Mouse (Mus musculus) thymus, postnatal 4 days (tissue): ENCODE data around the gene Utrn.

ENCODE experiments used
- DNase-seq: peaks from one replicate; pipeline ENCODE4 v3.0.0; 2021

Utrn gene

DNA sequence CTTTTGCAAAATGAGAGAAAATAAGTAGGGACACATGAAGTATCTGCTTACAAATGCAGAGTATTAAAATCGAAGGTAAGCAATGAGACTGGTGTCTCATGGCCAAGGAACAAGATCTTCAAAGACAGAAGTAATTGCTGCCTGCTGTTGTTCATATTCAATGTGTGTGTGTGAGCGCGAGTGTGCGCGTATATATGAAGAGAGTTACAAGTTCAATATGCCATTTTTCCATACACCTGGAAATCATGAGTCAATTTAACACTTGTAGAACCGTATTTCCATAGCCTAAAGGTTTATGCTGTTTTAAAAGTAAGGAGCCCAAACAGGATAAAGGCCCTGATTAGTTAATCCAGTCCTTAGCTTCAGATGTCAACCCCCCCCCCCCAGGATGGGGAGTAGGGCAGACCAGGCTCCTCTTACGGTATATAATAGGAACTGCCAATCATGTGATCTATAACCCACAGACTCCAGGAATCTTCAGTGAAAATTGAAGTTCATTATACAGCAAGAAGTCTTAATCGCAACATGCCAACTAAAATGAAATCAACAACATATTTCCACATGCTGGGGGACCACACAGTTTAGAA, 293.2 kb downstream of the Utrn start:
- DNase-seq = no peak

DNA sequence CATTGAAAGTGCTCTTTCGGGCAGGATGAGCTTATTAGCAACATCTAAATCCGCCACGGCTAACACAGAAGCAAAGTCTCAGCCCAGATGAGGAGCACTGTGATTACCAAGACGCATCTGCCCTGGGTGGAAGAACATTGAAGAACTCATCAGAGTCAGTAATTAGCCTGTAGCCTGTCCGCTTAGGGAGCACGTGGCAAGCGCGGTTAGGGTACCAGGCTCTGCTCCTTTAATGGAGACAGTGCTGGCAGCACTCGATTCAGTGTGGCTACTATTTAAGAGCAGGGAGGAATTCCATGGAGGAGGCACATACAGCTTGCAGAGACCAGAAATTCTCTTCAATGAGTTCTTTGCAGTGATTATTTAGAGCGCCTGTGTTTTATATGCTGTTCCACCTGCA, 294.4 kb downstream of the Utrn start:
- DNase-seq = no peak

- no peak for DNase-seq
Measured at GRCm38 (mm10) chr10:12573601-12574000, 295.6 kb downstream of the Utrn start.

DNA sequence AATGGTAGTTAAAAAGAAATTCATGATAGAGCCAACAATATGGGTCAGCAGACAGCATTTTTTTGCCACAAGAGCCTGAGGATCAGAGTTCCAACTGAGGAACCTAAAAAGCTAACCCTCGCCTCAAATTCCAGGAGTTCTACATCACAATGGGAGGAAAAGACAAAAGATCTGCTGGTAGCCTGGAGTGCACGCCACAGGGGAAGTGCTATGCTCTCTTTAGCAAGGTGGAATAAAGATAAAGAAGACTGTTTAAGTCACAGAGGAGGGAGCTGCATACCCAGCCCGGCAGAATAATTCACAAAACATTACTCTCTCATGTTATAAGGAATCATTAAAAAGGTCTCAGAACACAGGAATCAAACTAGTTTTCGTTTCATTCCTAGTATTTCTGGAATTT, 296.4 kb downstream of the Utrn start:
- no peak for DNase-seq

DNA sequence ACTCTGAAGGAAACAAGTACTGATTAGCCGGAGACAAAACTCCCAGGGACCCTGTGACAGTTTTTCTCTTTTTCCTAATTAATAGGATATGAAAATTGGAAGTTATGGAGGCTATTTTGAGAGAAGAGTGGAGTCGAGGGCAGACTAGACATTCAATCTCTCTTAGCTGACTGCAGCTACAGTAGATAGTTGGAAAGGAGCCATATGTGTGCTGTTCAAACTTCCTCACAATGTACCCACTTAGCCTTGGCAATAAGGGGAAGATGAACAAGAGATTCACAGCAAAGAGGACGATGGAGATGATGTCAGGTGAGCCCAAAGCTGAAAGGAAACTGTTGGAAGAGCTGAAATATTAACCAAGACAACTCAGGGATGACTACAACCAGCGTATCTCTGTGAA, 304.7 kb downstream of the Utrn start:
- no peak for DNase-seq

DNA sequence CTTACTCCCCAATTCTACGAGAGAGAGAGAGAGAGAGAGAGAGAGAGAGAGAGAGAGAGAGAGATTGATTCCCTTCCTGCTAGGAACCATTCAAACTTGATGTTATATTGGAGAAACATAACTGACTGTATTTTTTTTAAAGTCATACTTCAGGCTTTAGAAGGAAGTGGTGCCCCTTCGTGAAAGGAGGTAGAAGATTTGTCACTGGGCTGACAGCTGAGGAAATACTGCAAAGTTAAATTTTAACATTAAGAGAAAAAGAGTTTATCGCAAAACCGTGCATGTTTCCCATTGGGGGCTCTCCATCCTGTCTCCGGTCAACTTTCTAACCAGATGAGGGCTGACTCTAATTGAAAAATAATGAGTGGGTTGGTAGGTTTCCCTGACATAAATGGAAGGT, 310.4 kb downstream of the Utrn start:
- no peak for DNase-seq

DNA sequence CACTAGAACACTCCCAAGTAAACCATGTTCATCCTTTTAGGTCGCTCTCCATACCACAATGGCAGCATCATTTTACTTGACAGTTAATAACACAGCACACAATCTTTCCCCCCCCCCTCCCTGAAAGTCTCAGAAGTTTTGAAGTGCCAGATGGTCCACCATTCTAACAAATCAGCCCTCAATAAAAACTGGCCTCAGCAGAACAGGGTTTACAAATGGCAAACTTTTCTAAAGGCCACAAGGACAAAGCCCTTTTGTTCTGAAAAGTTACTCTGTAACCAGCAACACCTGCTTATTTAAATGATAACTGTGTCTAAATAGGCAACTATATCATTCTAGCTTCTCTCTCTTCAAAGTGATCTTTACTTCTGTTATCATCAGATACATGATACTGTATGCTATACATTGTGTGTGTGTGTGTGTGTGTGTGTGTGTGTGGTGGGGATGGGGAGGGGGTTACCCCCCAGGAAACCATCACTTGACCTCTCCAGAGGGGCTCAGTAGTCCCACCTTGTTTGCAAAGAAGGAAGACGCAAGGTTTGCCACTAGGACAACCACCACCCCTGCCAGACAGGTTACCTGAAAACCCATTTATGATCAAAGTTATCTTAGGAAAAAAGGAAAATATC, 315.0 kb downstream of the Utrn start:
- no peak for DNase-seq

GRCm38 (mm10) chr10:12552890-12553278, 316.3 kb downstream of the Utrn start:
- DNase-seq = no peak

GRCm38 (mm10) chr10:12552196-12552889, 316.8 kb downstream of the Utrn start:
- no peak for DNase-seq

DNA sequence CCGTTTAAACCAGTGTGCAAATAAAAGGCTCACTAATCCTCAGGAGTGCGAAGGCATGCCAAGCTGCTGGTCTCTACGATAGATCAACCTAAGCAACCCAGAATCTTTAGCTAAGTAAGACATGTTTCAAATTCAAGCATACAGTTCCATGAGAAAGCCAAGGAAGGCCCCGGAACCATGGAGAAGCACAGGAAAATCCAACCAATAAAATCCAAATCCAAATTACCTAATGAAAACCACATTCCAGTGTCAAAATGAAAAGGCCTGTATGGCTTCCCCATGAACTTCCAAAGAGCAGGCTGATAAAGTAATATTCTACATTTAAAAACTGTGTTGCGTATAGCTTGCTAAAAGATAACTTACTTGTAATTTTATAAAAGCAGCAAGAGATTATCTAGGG, 317.4 kb downstream of the Utrn start:
- DNase-seq = no peak

DNA sequence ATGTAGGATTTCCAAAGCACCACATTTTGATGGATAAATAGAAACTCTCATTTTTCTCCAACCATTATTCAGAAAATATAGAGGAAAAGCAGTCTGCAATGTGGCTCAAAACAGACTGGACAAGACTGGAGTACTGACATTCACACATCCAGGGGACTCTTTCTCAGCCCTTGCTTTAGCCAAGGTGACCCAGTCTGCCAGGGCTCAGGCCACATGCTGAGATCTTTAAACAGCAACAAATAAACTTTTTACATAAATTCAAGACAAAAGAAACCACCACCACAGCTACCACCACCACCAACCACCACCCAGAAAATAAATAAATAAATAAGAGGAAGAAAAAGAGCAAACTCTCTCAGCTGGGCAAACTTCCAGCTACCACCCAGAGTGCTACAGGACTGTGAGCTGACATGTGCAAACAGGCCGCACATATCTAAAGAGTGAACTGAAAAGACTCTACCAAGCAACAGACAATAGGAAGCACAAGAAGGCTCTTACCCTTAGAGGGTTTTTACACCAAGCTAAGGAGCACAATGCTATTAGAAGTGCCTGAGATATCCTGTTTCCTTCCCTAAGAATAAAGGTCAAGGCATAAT, 319.1 kb downstream of the Utrn start:
- DNase-seq = no peak

DNA sequence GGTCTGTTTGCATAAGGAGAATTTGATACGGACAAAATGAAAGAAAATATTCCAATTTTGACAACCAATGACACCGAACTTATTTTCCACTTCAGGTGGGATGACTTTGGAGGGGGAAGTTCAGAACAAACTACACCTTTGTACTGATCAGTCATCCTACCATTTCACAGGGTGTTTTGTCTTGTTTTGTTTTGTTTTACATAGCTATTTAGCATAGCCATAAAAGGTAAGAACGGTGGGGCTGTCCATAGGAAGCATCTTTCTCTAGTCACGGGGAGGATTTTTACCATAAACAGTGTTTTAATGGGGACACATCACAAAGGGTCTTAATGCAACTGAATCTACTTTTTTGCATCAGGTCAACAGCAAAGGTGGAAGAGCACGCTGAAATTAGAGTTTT, 319.9 kb downstream of the Utrn start:
- DNase-seq = no peak

- DNase-seq = peak; percentile 21
Measured at GRCm38 (mm10) chr10:12548616-12549084, 320.5 kb downstream of the Utrn start.

GRCm38 (mm10) chr10:12547037-12547625, 322.0 kb downstream of the Utrn start:
- no peak for DNase-seq

DNA sequence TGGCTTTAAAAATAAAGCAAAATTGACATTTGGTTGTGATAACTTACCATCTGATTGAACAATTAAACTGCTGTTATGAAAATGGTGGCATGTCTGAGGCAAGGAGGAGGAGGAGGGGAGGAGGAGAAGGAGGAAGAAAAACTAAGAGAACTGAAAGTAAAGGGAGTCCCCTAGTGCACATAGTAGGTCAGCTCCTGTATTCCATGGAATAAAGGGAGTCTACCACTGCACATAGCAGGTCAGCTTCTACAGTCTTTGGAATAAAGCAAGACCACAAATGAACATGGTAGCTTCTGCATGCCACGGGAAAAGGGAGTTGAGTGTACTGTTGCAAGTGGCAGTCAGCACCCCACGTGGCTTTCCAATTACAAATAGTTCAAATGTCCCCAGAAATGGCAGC, 323.7 kb downstream of the Utrn start:
- DNase-seq = no peak

DNA sequence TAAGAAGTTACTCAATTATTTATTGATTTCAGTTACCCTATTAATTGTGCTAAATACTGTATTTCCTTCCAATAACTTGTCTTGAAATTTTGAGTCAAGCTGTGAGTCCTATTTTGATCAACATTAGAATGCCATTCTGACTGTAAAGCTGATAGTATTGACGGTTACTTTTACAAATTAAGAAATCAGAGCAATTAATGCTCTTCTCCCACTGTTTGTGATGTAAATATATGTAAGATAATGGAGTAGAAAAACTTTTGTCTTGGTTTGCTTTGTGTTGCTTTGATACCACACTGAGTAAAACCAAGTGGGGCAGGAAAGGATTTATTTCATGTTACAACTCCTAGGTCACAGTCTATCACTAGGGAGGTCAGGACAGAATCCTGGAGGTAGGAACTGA, 327.4 kb downstream of the Utrn start:
- no peak for DNase-seq

- no peak for DNase-seq
Measured at GRCm38 (mm10) chr10:12535272-12535671, 333.9 kb downstream of the Utrn start.

DNA sequence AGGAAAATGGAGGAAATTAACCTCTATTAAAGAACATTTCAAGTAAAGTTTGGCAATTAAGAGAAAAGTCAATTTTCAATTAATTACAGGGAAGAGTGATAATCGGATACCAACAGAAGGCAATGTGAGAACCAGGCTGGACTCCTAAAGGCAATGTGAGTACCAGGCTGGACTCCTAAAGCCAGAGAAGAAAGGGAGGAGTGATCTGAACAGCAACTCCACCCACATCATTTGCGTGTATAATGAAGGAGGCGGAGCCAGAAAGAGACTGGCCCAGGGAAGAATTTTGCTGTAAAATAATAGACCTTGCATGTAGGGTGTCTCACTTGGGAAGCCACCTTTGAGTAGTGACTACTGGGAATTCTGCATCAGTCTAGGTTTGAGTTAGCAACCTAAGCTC, 334.4 kb downstream of the Utrn start:
- DNase-seq = no peak

DNA sequence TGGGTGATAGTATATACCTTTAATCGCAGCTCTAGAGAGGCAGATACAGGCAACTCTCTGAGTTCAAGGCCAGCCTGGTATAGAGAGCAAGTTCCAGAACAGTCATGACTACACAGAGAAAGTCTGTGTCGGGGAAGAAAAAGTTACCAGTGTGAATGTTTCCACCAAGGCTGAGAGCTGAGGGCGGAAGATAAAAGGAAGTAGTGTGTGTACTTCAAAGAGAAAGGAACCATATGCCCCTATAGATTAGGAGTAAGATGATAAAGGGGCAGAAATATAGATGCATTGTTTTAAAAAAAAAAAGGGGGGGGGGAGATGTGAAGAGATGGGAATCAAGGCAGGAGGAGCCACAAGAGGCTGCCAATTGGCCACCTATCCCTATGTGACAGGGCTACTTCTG, 334.9 kb downstream of the Utrn start:
- DNase-seq = no peak

DNA sequence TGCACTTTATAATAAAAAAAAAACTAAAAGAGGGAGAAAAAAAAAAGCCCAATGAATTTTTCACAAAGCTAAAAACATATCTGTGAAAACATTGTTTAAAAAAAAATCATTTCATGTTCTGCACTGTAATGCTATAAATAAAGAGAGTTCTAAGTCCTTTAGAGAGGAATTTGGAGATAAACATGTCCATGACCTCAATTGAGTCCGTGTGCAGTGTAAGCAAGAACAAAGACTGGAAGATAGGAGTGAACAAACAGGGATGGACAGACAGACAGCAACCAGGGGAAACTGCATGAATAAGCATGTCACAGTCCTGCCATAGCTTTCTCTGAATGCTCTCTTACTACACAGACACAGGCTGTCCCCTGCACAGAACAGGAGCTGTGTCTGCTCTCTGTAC, 347.1 kb downstream of the Utrn start:
- no peak for DNase-seq

DNA sequence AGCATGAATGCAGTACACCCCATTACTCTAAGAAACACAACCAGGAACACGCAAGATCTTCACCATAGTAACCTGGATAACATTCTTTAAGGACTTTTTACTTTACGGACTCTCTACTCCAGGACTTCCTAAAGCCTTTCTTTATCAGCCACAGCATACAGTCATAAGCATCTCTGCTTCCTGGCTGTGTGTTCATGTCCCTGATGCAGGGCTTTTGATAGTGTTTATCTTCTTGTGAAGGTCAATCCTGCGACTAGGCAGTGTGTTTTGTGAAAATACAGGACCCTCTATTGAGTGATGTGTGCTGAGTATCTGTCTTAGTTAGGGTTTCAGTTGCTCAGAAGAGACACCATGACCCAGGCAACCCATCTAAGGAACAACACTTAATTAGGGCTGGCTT, 351.0 kb downstream of the Utrn start:
- no peak for DNase-seq

DNA sequence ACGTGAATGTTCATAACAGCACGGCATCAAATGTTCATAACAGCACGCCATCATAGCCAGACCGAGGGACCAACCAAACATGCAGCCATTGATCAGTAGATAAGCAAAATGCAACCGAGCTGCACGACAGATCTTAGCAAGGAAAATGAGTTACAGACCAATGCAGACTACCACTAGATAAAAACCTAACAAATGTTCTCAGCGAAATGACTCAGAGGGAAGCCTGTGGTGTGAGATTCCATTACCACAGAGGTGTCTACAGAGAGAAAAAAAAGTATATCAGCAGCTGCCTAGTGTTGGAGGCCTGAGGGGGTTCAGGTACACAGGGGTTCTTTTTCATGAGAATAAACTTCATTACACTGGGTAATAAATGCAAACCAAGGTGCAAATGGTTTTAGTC, 363.6 kb downstream of the Utrn start:
- no peak for DNase-seq

DNA sequence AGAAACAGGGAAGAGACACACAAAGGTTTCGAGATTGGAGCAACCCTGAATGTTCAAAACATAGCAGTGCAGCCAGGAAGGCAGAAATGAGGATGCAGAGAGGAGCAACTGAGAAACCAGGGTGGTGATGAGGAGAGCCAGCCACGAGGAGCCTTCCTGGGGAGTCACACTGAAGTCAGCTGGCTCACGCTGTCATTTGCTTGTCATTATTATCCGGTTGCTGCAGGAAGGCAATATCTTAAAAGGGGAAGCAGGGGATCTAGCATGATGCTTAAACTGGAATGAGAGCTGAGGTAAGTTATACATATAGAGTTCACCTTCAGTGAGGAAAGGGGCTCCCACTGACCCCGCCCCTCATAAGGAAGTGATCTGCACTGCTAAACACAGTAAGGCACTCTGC, 368.7 kb downstream of the Utrn start:
- no peak for DNase-seq

DNA sequence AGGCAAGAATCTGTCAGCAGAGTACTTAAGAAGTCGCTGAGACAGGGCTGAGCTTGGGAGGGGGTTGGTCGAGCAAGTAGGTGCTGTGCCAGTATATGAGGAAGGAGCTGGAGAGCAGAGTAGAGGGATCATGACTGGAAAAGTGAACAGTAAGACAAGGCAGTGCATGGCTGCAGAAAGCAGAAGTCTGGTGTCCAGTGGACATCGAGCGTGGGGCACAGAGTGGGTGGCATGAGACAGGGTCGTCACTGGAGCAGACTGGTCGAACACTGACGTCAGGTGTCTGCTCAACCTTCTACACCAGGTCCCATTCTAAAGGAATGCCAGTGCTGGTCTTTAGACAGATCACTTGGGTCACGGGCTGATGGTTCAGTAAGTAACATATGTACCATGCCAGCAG, 371.6 kb downstream of the Utrn start:
- no peak for DNase-seq
